Mouse (Mus musculus) left cerebral cortex, adult 2 months (tissue): ENCODE data around the gene Gm10260. TPM values are rescaled to one million over a fixed set of nuclear protein-coding genes. Genes with fewer than 3 reads are reported as not detected.

Experiments
- DNase-seq, 2 experiments: peaks; one replicate each; pipeline ENCODE4 v3.0.0; 2021 to 2022; ENCODE audit warnings: low spot score in 2 of 2, mixed read lengths in 1 of 2; ENCODE audit errors: extremely low spot score in 1 of 2
- H3K27ac ChIP-seq: fragments of 200-600 bp; 2 replicates; pipeline ENCODE4 v1.8.1; 2022
- H3K4me3 ChIP-seq: fragments of 200-600 bp; 2 replicates; pipeline ENCODE4 v1.8.1; 2022
- CTCF ChIP-seq: fragments of 200-600 bp; IDR thresholded peaks from 2 replicates; pipeline ENCODE4 v1.8.1; 2022; ENCODE audit warnings: antibody characterized with exemption, mild to moderate bottlenecking, moderate library complexity
- intact Hi-C: fragments of 180-260 bp; cut with DNase I; formaldehyde crosslinking; loops from one replicate; pipeline ENCODE4 v1.15.1; 2025
- total RNA-seq, 2 experiments: library from RNA; stranded (reverse); gene quantifications; 2 replicates each; pipeline ENCODE4 v1.2.3; 2021

Gene Gm10260
- total RNA-seq, 2 experiments from 2014 or later = 72.1 to 82.4 TPM

DNA sequence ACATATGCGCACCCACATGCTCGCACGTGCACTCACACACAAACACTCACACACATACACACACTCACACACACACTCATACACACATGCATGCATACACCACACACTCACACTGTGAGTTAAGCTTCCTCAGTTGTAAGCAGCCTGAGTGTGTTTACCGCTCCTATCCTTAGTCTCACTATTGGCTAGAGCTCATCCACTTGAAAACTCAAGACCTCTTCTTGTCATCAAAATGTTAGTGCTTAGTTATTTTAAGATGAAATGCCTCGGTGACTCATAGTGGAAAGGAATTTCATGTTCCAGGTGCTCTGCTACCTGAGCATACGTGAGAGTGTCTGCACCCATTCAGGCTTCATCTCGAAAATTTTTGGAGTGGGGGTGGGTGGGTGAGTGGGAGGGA, 21.2 kb upstream of the Gm10260 start:
- no peak for TF ChIP-seq CTCF
- DNase-seq = no peak
- intact Hi-C loops = no loop called here
- Histone ChIP-seq H3K27ac (no peak overlapping the region), H3K4me3 (no peak overlapping the region)

DNA sequence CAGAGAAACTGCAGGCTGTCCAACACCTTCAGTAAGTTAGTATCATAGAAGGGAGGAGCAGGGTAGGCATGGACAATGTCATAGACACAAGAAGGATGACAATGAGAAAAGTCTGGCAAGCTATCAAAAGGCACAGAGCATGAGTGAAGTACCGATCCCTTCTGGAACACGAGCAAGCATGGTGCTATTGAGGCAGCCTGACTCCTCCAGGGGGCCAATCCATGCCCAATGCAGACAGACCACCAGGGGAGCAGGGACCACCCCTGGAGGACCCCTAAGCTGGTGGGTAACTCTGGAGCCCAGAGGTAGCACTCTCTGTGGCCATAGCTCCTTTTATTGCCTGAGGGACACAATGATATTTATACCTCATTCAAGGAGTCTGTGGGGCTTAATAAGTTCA, 20.1 kb upstream of the Gm10260 start:
- no peak overlapping the region for H3K4me3 ChIP-seq
- H3K27ac ChIP-seq = no peak overlapping the region
- no peak for TF ChIP-seq CTCF
- intact Hi-C loops = no loop called here
- no peak for DNase-seq

DNA sequence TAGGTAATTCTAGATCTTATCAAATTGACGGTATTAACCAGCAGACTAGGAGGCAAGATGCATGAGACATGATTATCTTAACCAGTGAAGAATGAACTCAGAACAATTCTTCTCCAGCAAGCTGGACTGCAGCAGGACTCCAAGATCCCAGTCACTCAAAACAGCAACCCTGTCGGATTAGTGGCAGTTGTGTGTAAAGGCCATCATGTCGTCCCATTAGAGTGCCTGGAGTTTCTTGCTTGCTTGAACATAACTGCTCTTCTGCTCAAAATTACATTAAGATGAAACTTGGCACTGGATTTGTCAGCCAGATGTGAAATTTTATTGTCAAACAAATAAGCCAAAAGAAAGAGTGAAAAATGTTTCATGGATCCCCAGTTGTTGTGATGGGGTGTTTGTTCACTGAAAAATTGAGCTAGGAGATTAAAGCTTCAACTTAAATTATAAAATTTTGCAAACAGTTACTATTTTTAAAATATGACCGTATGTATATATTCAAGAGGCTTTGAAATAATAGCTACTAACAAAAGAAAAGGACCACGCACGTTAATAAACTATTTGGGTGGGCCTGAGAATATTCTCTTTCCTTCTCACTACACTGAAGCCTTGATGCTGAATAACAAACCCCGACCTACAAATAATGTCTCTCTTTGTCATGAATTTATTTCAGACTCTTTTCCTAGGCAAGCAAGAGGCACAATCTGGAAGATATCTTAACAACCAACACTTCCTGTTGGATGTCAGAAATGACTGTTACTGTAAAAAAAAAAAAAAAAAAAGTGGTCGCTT, 19.4 kb upstream of the Gm10260 start:
- intact Hi-C loops = loop anchor here (5.0 to 10.0 kb wide), 4 partner anchors 73 to 538 kb away; partner anchors contain the start of gene Enc1
- no peak overlapping the region for H3K4me3 ChIP-seq
- DNase-seq = no peak
- TF ChIP-seq CTCF = no peak
- H3K27ac ChIP-seq = peak overlapping the region; percentile 33

DNA sequence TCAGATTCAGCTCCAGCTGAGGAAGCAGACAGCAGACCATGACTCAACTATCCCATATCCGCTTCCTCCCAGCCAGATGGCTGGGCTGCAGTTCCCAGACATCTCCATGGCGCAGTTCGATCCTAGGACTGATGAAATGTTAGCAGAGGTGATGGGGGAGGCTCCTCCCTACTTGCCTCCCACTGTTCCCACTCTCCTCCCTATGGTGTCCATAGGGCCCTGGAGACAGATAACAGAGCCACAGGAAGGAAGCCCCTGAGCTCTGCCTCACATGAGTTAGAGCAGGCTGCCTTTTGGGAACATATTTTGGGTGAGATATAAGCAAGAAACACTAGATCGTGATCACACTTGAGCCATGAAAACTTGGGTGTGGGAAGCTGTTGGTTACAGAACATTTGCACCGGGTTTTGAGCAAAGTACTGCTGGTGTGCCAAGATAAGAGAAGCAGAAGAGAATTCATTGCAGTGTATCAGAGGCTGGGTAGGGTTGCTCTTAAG, 18.3 kb upstream of the Gm10260 start:
- TF ChIP-seq CTCF = no peak
- intact Hi-C loops = loop anchor here (5.0 to 10.0 kb wide), 4 partner anchors 71 to 536 kb away; partner anchors contain the start of gene Enc1
- no peak for DNase-seq
- Histone ChIP-seq H3K27ac (peak overlapping the region; percentile 33), H3K4me3 (no peak overlapping the region)

DNA sequence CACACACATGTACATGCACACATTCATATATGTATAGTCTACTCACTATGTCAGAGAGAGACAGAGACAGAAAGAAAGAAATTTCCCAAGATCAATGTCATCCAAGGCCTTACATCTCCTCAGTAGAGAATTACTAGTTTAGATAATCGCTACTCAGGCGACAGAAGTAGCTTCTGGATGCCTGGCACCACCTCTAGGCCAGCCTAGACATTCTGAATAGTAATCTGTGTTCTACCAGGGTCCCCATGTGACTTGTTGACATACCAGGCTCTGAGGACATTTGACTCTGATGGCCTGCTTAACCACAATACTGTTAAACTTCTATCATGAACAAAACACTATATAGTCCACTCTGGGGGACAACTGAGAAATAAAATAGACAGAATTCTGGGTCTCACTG, 17.2 kb upstream of the Gm10260 start:
- TF ChIP-seq CTCF = no peak
- Histone ChIP-seq H3K27ac (peak overlapping the region; percentile 33; the same call in 1 of the 2 replicates), H3K4me3 (no peak overlapping the region)
- intact Hi-C loops = loop anchor here (5.0 to 10.0 kb wide), 4 partner anchors 70 to 535 kb away; partner anchors contain the start of gene Enc1
- no peak for DNase-seq

DNA sequence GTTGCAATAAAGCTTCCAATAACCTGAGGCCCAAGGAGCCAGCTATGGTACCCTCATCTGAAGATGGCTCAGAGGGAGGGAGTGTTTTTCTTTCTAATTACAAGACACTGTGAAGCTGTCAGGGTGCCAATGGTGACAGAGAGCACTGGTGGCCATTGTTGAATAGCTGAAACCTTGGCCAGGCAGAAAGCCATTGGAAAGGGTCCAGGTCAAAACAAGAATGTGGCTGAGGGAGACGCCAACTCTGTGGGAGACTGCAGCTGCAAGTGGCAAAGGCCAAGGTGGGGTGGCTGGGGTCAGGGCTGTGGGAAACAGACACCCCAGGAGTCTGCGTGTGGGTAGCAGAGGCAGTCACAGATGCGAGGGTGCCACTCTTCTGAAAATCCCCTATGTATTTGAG, 16.3 kb upstream of the Gm10260 start:
- peak in 1 of 2 experiments; percentile 31 for DNase-seq
- Histone ChIP-seq H3K27ac (no peak overlapping the region), H3K4me3 (no peak overlapping the region)
- intact Hi-C loops = loop anchor here (5.0 to 10.0 kb wide), 4 partner anchors 69 to 534 kb away; partner anchors contain the start of gene Enc1
- TF ChIP-seq CTCF = no peak

DNA sequence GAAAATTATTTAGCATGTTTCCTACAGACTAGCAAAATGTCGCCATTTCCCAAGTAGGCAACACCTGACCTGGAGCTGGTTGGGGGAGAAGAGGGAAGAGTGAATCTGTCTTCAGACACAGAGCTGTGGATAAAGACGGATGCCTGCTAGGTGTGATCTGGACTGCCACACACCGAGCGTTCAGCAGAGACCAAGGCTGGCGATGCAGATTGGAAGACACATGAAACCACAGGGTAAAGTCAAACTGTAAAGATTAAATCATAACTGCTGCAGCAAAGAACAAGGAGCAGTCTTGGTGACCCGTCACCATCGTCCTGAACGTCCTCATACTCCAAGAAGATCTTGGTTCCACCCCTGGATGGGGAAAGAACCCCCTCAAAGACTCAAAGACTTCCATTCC, 15.5 kb upstream of the Gm10260 start:
- H3K27ac ChIP-seq = no peak overlapping the region
- H3K4me3 ChIP-seq = no peak overlapping the region
- DNase-seq = no peak
- intact Hi-C loops = loop anchor here (5.0 to 10.0 kb wide), 4 partner anchors 69 to 534 kb away; partner anchors contain the start of gene Enc1
- no peak for TF ChIP-seq CTCF

DNA sequence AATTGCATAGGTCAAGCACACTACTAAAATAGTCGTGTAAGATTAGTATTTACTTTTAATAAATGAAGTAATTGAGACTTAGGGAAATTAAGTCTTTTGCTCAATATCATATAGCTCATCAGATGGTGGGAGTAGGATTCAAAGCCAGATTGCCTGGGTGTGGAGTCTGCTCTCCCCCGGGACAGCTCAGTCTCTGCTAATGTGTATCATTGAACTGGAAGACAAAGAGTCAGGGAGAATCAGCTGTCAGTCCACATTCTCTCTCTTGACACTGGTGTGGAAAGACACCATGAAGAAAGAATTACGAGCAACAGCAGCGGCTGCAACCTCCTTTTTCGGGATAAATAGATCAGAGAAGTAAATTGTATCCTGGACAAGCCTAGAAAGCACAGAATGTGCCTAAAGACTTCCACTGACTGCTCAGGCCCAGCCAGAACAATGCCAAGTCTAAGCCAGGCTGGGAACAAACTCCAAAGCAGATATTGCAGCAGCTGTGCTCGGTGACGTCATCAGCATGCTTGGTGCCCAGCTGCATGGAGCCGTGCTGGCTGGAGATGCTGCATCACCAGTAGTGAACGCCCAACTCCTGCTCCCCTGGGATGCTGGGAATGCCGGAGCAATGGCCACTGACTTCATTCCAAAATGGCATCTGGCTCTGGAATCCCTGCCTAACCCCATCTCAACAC, 14.5 kb upstream of the Gm10260 start:
- TF ChIP-seq CTCF = no peak
- no peak overlapping the region for H3K4me3 ChIP-seq
- peak in 1 of 2 experiments; percentile 29 for DNase-seq
- intact Hi-C loops = loop anchor here (5.0 to 10.0 kb wide), 4 partner anchors 68 to 533 kb away; partner anchors contain the start of gene Enc1
- H3K27ac ChIP-seq = no peak overlapping the region

DNA sequence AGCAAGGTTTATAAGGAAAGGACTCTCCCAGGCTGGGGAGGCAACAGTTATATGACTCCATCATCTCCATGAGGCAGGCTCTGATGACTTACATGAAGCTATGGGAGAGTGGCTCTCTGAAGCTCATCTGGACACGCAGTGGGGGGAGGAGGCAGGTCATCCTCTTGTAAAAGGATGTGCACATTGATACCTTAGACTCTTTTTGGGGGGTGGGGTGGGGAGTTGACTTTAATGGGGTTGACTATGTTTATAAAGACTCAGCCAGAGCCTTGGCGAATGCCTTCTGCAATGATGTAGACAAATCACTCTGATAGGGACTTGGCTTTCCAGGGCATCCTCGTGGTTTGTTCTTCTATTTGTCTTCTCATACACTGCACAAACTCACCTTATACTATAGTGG, 8.8 kb upstream of the Gm10260 start:
- H3K27ac ChIP-seq = no peak overlapping the region; the same call in 1 of the 2 replicates
- H3K4me3 ChIP-seq = no peak overlapping the region
- no peak for DNase-seq
- intact Hi-C loops = loop anchor here (5.0 kb wide), 1 partner anchor 112 kb away; no protein-coding TSS in a partner anchor
- no peak for TF ChIP-seq CTCF

DNA sequence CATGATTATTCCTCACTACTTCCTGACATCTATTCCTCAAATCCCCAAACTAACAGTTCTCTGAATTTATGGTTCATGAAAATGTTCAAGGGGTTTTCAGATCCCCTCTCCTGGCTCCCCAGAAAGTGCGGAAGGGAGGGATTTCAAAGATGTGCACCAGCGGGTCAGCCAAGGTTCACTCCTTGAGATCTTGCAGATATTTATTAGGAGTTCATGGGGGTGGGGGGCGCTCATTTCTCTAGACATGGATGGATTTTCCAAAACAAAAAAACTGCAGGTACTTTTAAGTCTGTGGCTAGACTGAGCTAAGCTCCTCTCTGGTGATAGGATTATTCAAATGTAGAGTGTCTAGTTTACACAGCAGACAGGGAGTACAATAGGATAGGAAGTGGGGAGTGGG, 8.4 kb upstream of the Gm10260 start:
- intact Hi-C loops = loop anchor here (5.0 kb wide), 1 partner anchor 112 kb away; no protein-coding TSS in a partner anchor
- DNase-seq = no peak
- H3K4me3 ChIP-seq = no peak overlapping the region

DNA sequence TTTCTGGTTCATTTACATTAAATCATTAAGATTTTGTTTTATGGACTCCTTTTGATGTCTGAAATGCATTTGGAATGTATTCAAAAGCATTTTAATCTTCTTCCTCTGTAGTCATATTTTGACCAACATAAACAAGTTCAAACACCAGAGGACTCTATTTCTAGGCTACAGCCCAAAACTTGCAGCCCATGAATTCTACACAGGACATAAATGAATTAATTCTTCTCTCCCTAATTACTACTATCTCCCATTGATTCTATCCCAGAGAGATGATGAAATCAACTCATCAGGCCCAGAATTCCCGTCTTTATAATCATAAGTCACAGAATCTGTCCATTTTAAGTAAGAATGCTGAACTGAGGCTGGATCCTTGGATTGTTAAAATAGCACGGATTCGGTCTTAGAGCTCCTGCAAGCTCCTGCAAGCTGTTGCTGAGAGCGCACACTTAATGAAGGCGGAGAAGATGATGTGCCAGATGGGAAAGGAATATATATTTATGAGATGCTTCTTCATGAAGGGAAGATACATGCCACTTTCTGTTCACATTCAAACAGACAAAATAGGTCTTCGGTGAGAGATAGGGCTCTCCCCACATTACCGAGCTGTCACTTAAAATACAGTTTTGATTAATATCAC, 7.7 kb upstream of the Gm10260 start:
- Histone ChIP-seq H3K4me3 (no peak overlapping the region), H3K27ac (peak overlapping the region; percentile 37)
- TF ChIP-seq CTCF = no peak
- no peak for DNase-seq
- intact Hi-C loops = loop anchor here (5.0 kb wide), 1 partner anchor 111 kb away; no protein-coding TSS in a partner anchor

More for the DNA sequence above, 8.4 kb upstream of the Gm10260 start:
- TF ChIP-seq CTCF = no peak
- H3K27ac ChIP-seq = peak overlapping the region; percentile 37
